Mouse (Mus musculus): ENCODE measurements around the gene Map3k15.

GRCm38 (mm10) chrX:159976243-159976642 is 12.0 kb upstream of the Map3k15 start:
- no peak for TF ChIP-seq POLR2A (IDR thresholded peaks at IDR 0.05; ENCODE audit: control insufficient read depth, extremely low read depth, insufficient read depth, low read length, poor library complexity)
- TF ChIP-seq CTCF (IDR thresholded peaks at IDR 0.05; ENCODE audit: borderline replicate concordance, control insufficient read depth, extremely low read depth, insufficient read depth, low read length, poor library complexity): no peak
